Mouse (Mus musculus) embryo, embryonic 11 days (tissue): Measurements from ENCODE around the gene Pacsin1.
"Not testable (repeated sequence)": the region's sequence is repeated elsewhere in the genome, so short reads cannot be mapped to it uniquely, and the experiment has no call there.

ENCODE experiments used
- DNase-seq: peaks from one replicate; pipeline ENCODE4 v3.0.0-alpha.2; 2015

The Pacsin1 gene

GRCm38 (mm10) chr17:27655089-27656010 lies at the start of gene Pacsin1:
Gene Pacsin1, plus strand, starts transcription at chr17:27655509.
- DNase-seq, result peak; percentile 82

- no peak for DNase-seq
These were observed 45.7 kb upstream of the Pacsin1 start for GRCm38 (mm10) chr17:27609576-27609975.

GRCm38 (mm10) chr17:27610679-27611518 lies 44.4 kb upstream of the Pacsin1 start:
- DNase-seq, result no peak

GRCm38 (mm10) chr17:27611519-27611884 lies 43.8 kb upstream of the Pacsin1 start:
- no peak for DNase-seq

- DNase-seq, result no peak
These were observed 43.3 kb upstream of the Pacsin1 start for GRCm38 (mm10) chr17:27611994-27612393.

- no peak for DNase-seq
These were observed 42.3 kb upstream of the Pacsin1 start for GRCm38 (mm10) chr17:27613016-27613415.

GRCm38 (mm10) chr17:27615388-27615787 lies 39.9 kb upstream of the Pacsin1 start:
- no peak for DNase-seq

- DNase-seq, result no peak
These were observed 34.1 kb upstream of the Pacsin1 start for GRCm38 (mm10) chr17:27621161-27621560.

- DNase-seq, result peak; percentile 54
These were observed 33.4 kb upstream of the Pacsin1 start for GRCm38 (mm10) chr17:27621705-27622531.

- DNase-seq, result peak; percentile 78
These were observed 32.5 kb upstream of the Pacsin1 start for GRCm38 (mm10) chr17:27622611-27623359.

- peak; percentile 97 for DNase-seq
These were observed 31.7 kb upstream of the Pacsin1 start, which contains the start of gene Nudt3 for GRCm38 (mm10) chr17:27623360-27624326. Gene Nudt3, minus strand, starts transcription at chr17:27623495.

GRCm38 (mm10) chr17:27625455-27626251 lies 29.7 kb upstream of the Pacsin1 start:
- DNase-seq, result no peak

- DNase-seq, result no peak
These were observed 28.6 kb upstream of the Pacsin1 start for GRCm38 (mm10) chr17:27626681-27627080.

- DNase-seq, result no peak
These were observed 27.9 kb upstream of the Pacsin1 start for GRCm38 (mm10) chr17:27627451-27627850.

GRCm38 (mm10) chr17:27628376-27628775 lies 26.9 kb upstream of the Pacsin1 start:
- DNase-seq, result no peak

- DNase-seq, result peak; percentile 88
These were observed 25.9 kb upstream of the Pacsin1 start for GRCm38 (mm10) chr17:27629249-27630020.

GRCm38 (mm10) chr17:27634871-27635574 lies 20.3 kb upstream of the Pacsin1 start, which contains the start of gene RPS10-NUDT3:
Gene RPS10-NUDT3, minus strand, starts transcription at chr17:27635222.
- peak; percentile 96 for DNase-seq

GRCm38 (mm10) chr17:27635575-27635903 lies 19.8 kb upstream of the Pacsin1 start:
- not testable (repeated sequence) for DNase-seq
